Mouse (Mus musculus) cerebellum, adult 8-10 months (tissue): ENCODE measurements at regions not wholly inside any gene's neighbourhood (a gene's known extent, or its start where the extent isn't known, plus 50 kb on each side); places are given as distances from the start of the nearest gene placed in this dataset.

ENCODE experiments used
- DNase-seq: peaks from one replicate; pipeline ENCODE4 v3.0.0; 2022

GRCm38 (mm10) chr4:140307481-140307880 is 60.9 kb upstream of the Igsf21 start:
- no peak for DNase-seq

- DNase-seq: no peak
Measured at GRCm38 (mm10) chr4:140304960-140305359, 58.4 kb upstream of the Igsf21 start.

- no peak for DNase-seq
Measured at GRCm38 (mm10) chr4:140301661-140302060, 55.1 kb upstream of the Igsf21 start.

- DNase-seq: no peak
Measured at GRCm38 (mm10) chr4:140297912-140298620, 51.5 kb upstream of the Igsf21 start.
